Mouse (Mus musculus): ENCODE data around the gene Rnf20. TPM values are rescaled to one million over a fixed set of nuclear protein-coding genes. Genes with fewer than 3 reads are reported as not detected.

Gene Rnf20
- polyA plus RNA-seq (2014; fragmentation: Nextera tagmentation; extraction: Ambion mirVana): 63.0 and 66.7 TPM in 2 replicates

GRCm38 (mm10) chr4:49631319-49632138, at the start of gene Rnf20:
Gene Rnf20 (plus strand): TSS chr4:49632006.
- Histone ChIP-seq H3K36me3 (ENCODE audit: control insufficient read depth, insufficient read depth, low read length) (0 out of 2 replicates have a peak, but pooled peaks cover 8% of the 10 kb centered on the region), H3K9ac (replicated peaks; ENCODE audit: low read depth, low read length) (peak within 1 kb of the TSS; percentile 75), H3K27me3 (ENCODE audit: control insufficient read depth, insufficient read depth, low read length) (no peaks in the 10 kb centered on the region), H3K9me3 (ENCODE audit: control insufficient read depth, low read length) (no peaks in the 10 kb centered on the region), H3K27ac (ENCODE audit: low read depth, low read length) (peak within 1 kb of the TSS; percentile 87), H3K4me2 (ENCODE audit: low read depth, low read length) (peak within 1 kb of the TSS; percentile 78), H3K4me3 (ENCODE audit: low read depth, low read length) (peak within 1 kb of the TSS; percentile 86), H3K4me1 (ENCODE audit: control insufficient read depth, insufficient read depth, low read length) (peaks cover 13% of the 10 kb centered on the region)
- WGBS: 4% methylated on average over 37 of the region's 37 CpGs
- peak; percentile 97 for ATAC-seq (ENCODE audit: low read depth)

GRCm38 (mm10) chr4:49583965-49584831, 47.6 kb upstream of the Rnf20 start:
- no peak overlapping the region for H3K4me2 ChIP-seq (ENCODE audit: low read depth, low read length)
- no peak overlapping the region for H3K4me3 ChIP-seq (ENCODE audit: low read depth, low read length)
- no peaks in the 10 kb centered on the region for H3K27me3 ChIP-seq (ENCODE audit: control insufficient read depth, insufficient read depth, low read length)
- H3K4me1 ChIP-seq (ENCODE audit: control insufficient read depth, insufficient read depth, low read length): peaks cover 11% of the 10 kb centered on the region; the same call in 1 of the 2 replicates
- H3K27ac ChIP-seq (ENCODE audit: low read depth, low read length): 0 out of 2 replicates have a peak overlapping the region, but pooled peaks have one; percentile 39
- WGBS: 58% methylated on average over 14 of the region's 14 CpGs
- peaks cover 6% of the 10 kb centered on the region; the same call in 1 of the 2 replicates for H3K36me3 ChIP-seq (ENCODE audit: control insufficient read depth, insufficient read depth, low read length)
- 0 out of 2 replicates have a peak, but pooled peaks have one; percentile 25 for ATAC-seq (ENCODE audit: low read depth)
- no peak overlapping the region for H3K9ac ChIP-seq (replicated peaks; ENCODE audit: low read depth, low read length)
- no peaks in the 10 kb centered on the region for H3K9me3 ChIP-seq (ENCODE audit: control insufficient read depth, low read length)

- H3K4me2 ChIP-seq (ENCODE audit: low read depth, low read length): no peak overlapping the region
- WGBS: 88% methylated on average over 7 of the region's 7 CpGs
- no peaks in the 10 kb centered on the region for H3K9me3 ChIP-seq (ENCODE audit: control insufficient read depth, low read length)
- H3K4me3 ChIP-seq (ENCODE audit: low read depth, low read length): no peak overlapping the region
- no peak overlapping the region for H3K9ac ChIP-seq (replicated peaks; ENCODE audit: low read depth, low read length)
- H3K36me3 ChIP-seq (ENCODE audit: control insufficient read depth, insufficient read depth, low read length): peaks cover 6% of the 10 kb centered on the region; the same call in 1 of the 2 replicates
- no peak for ATAC-seq (ENCODE audit: low read depth)
- H3K27me3 ChIP-seq (ENCODE audit: control insufficient read depth, insufficient read depth, low read length): no peaks in the 10 kb centered on the region
- H3K4me1 ChIP-seq (ENCODE audit: control insufficient read depth, insufficient read depth, low read length): peaks cover 11% of the 10 kb centered on the region; the same call in 1 of the 2 replicates
- H3K27ac ChIP-seq (ENCODE audit: low read depth, low read length): no peak overlapping the region
Measured at GRCm38 (mm10) chr4:49585524-49586101, 46.2 kb upstream of the Rnf20 start.

- Histone ChIP-seq H3K9ac (replicated peaks; ENCODE audit: low read depth, low read length) (no peak overlapping the region), H3K27me3 (ENCODE audit: control insufficient read depth, insufficient read depth, low read length) (no peaks in the 10 kb centered on the region), H3K36me3 (ENCODE audit: control insufficient read depth, insufficient read depth, low read length) (peaks cover 6% of the 10 kb centered on the region; the same call in 1 of the 2 replicates), H3K4me3 (ENCODE audit: low read depth, low read length) (no peak overlapping the region), H3K27ac (ENCODE audit: low read depth, low read length) (no peak overlapping the region), H3K4me2 (ENCODE audit: low read depth, low read length) (no peak overlapping the region), H3K4me1 (ENCODE audit: control insufficient read depth, insufficient read depth, low read length) (peaks cover 11% of the 10 kb centered on the region; the same call in 1 of the 2 replicates), H3K9me3 (ENCODE audit: control insufficient read depth, low read length) (no peaks in the 10 kb centered on the region)
- no peak for ATAC-seq (ENCODE audit: low read depth)
- 87% methylated on average over 10 of the region's 10 CpGs for WGBS
Measured at GRCm38 (mm10) chr4:49586811-49587210, 45.0 kb upstream of the Rnf20 start.

- H3K27me3 ChIP-seq (ENCODE audit: control insufficient read depth, insufficient read depth, low read length): no peaks in the 10 kb centered on the region
- no peaks in the 10 kb centered on the region for H3K9me3 ChIP-seq (ENCODE audit: control insufficient read depth, low read length)
- no peak overlapping the region for H3K27ac ChIP-seq (ENCODE audit: low read depth, low read length)
- H3K4me2 ChIP-seq (ENCODE audit: low read depth, low read length): no peak overlapping the region
- no peaks in the 10 kb centered on the region; the same call in 1 of the 2 replicates for H3K4me1 ChIP-seq (ENCODE audit: control insufficient read depth, insufficient read depth, low read length)
- H3K9ac ChIP-seq (replicated peaks; ENCODE audit: low read depth, low read length): no peak overlapping the region
- ATAC-seq (ENCODE audit: low read depth): no peak
- H3K4me3 ChIP-seq (ENCODE audit: low read depth, low read length): no peak overlapping the region
- WGBS: 85% methylated on average over 2 of the region's 2 CpGs
- peaks cover 6% of the 10 kb centered on the region; the same call in 1 of the 2 replicates for H3K36me3 ChIP-seq (ENCODE audit: control insufficient read depth, insufficient read depth, low read length)
Measured at GRCm38 (mm10) chr4:49590152-49590551, 41.7 kb upstream of the Rnf20 start.

DNA sequence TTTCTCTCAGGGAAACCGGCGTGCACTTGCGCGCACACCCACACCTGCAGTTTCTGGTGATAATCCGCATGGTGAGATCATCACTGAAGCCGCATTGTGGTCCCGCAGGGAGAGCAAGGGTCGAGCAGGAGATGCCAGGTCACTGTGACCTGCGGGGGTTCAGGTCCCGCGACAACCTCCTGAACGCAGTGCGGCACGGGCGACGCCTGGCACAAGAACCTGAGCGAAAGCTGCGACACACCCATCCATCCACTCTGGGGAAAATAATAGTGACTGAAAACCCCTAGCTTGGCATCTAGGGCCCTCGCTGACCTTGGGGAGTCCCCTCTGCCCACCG, 35.0 kb upstream of the Rnf20 start:
- Histone ChIP-seq H3K9ac (replicated peaks; ENCODE audit: low read depth, low read length) (peak overlapping the region; percentile 90), H3K4me3 (ENCODE audit: low read depth, low read length) (peak overlapping the region; percentile 74), H3K9me3 (ENCODE audit: control insufficient read depth, low read length) (no peaks in the 10 kb centered on the region), H3K4me1 (ENCODE audit: control insufficient read depth, insufficient read depth, low read length) (peaks cover 3% of the 10 kb centered on the region; the same call in 1 of the 2 replicates), H3K27me3 (ENCODE audit: control insufficient read depth, insufficient read depth, low read length) (no peaks in the 10 kb centered on the region; the same call in 1 of the 2 replicates), H3K4me2 (ENCODE audit: low read depth, low read length) (peak overlapping the region; percentile 72), H3K27ac (ENCODE audit: low read depth, low read length) (peak overlapping the region; percentile 95), H3K36me3 (ENCODE audit: control insufficient read depth, insufficient read depth, low read length) (no peaks in the 10 kb centered on the region)
- under 1% methylated on average over 20 of the region's 20 CpGs for WGBS
- ATAC-seq (ENCODE audit: low read depth): no peak; the same call in 1 of the 2 replicates

- peaks cover 3% of the 10 kb centered on the region; the same call in 1 of the 2 replicates for H3K4me1 ChIP-seq (ENCODE audit: control insufficient read depth, insufficient read depth, low read length)
- H3K9me3 ChIP-seq (ENCODE audit: control insufficient read depth, low read length): no peaks in the 10 kb centered on the region
- H3K27ac ChIP-seq (ENCODE audit: low read depth, low read length): peak within 1 kb of the TSS; percentile 95
- no peaks in the 10 kb centered on the region; the same call in 1 of the 2 replicates for H3K27me3 ChIP-seq (ENCODE audit: control insufficient read depth, insufficient read depth, low read length)
- H3K36me3 ChIP-seq (ENCODE audit: control insufficient read depth, insufficient read depth, low read length): no peaks in the 10 kb centered on the region
- peak within 1 kb of the TSS; percentile 90 for H3K9ac ChIP-seq (replicated peaks; ENCODE audit: low read depth, low read length)
- H3K4me2 ChIP-seq (ENCODE audit: low read depth, low read length): peak within 1 kb of the TSS; percentile 72
- peak within 1 kb of the TSS; percentile 74 for H3K4me3 ChIP-seq (ENCODE audit: low read depth, low read length)
- peak; percentile 95 for ATAC-seq (ENCODE audit: low read depth)
- WGBS: under 1% methylated on average over 69 of the region's 77 CpGs
Measured at GRCm38 (mm10) chr4:49597183-49598100, 34.4 kb upstream of the Rnf20 start, which contains the start of gene Tmem246. Gene Tmem246 (minus strand): TSS chr4:49597876.

DNA sequence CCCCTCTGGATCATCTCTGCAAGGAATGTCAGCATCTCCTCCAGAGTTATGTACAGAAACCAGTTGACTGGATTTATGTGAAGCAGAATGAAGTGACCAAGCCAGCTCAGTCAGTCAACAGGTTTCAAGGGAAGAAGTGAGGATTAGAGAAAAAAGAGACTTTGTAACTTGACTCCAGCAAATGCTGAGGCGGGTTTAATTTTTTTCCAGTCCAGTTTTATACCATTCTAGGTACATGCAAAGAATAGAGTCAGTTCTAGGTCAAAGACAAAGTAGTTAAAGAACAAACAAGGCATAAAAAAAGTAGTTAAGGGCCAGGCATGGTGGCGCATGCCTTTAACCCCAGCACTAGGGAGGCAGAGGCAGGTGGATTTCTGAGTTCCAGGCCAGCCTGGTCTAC, 28.6 kb upstream of the Rnf20 start:
- Histone ChIP-seq H3K36me3 (ENCODE audit: control insufficient read depth, insufficient read depth, low read length) (no peaks in the 10 kb centered on the region), H3K4me1 (ENCODE audit: control insufficient read depth, insufficient read depth, low read length) (peaks cover under 1% of the 10 kb centered on the region; the same call in 1 of the 2 replicates), H3K27me3 (ENCODE audit: control insufficient read depth, insufficient read depth, low read length) (no peaks in the 10 kb centered on the region), H3K27ac (ENCODE audit: low read depth, low read length) (no peak overlapping the region), H3K9ac (replicated peaks; ENCODE audit: low read depth, low read length) (no peak overlapping the region), H3K4me3 (ENCODE audit: low read depth, low read length) (no peak overlapping the region), H3K4me2 (ENCODE audit: low read depth, low read length) (no peak overlapping the region), H3K9me3 (ENCODE audit: control insufficient read depth, low read length) (no peaks in the 10 kb centered on the region)
- 96% methylated on average over 2 of the region's 2 CpGs for whole genome bisulfite sequencing
- ATAC-seq (ENCODE audit: low read depth): no peak
